15 mouse cellular contexts compared by ENCODE assay signal in genomic region chr17:52084455-52084854, GRCm38 (mm10).
A peak's percentile ranks its signal among the peaks of the same experiment; 100 is the strongest.
DNase-seq lines count a peak whose midpoint lies in the region; ATAC-seq lines count a peak whose summit lies in the region.
"Had no signal": no experiment of that assay in that cellular context is flagged by ENCODE, and none has a peak within 500 bp of the region (broad histone marks: within the 10 kb centered on the region; RNA-seq: fewer than 3 reads in every experiment).

No protein-coding gene starts in this region.

- DNase-seq in kidney, adult 18-20 months = no peak
- no peak for DNase-seq in lung, postnatal 4 days
- DNase-seq in left cerebral cortex, postnatal 4 days = no peak
- DNase-seq: adrenal gland, adult 8-10 months; adrenal gland, postnatal 36 days; cerebellum, adult 2 months; cerebellum, postnatal 10 days; gastrocnemius, postnatal 36 days; heart, postnatal 36 days had no signal

- H3K36me3 ChIP-seq in kidney, embryonic 15.5 days = no peaks in the 10 kb centered on the region
- no peaks in the 10 kb centered on the region for H3K36me3 ChIP-seq in lung, embryonic 15.5 days
- no peaks in the 10 kb centered on the region for H3K36me3 ChIP-seq in intestine, embryonic 16.5 days (ENCODE audit: control insufficient read depth, insufficient read depth, low read length)
- H3K36me3 ChIP-seq: embryonic facial prominence, embryonic 12.5 days; forebrain, embryonic 15.5 days; heart, embryonic 13.5 days had no signal

- no peak overlapping the region; the same call in 1 of the 2 replicates for H3K4me2 ChIP-seq in kidney, embryonic 15.5 days
- H3K4me2 ChIP-seq in lung, embryonic 15.5 days = peak overlapping the region; percentile 16; the same call in 1 of the 2 replicates
- no peak overlapping the region for H3K4me2 ChIP-seq in intestine, embryonic 16.5 days (ENCODE audit: low read depth, low read length)
- H3K4me2 ChIP-seq: embryonic facial prominence, embryonic 12.5 days; forebrain, embryonic 15.5 days; heart, embryonic 13.5 days had no signal

- peak; percentile 61; the same call in 1 of the 2 replicates for ATAC-seq in kidney, embryonic 15.5 days (replicated peaks; ENCODE audit: low FRiP score)
- ATAC-seq in lung, embryonic 15.5 days (ENCODE audit: borderline replicate concordance, extremely low read depth, low FRiP score, low TSS enrichment) = 0 out of 2 replicates have a peak, but pooled peaks have one; percentile 39
- peak; percentile 65; the same call in 1 of the 2 replicates for ATAC-seq in intestine, embryonic 16.5 days
- ATAC-seq: forebrain, embryonic 15.5 days had no signal

- 4% methylated on average over 2 of the region's 2 CpGs for WGBS in kidney, embryonic 15.5 days
- 24% methylated on average over 2 of the region's 2 CpGs for WGBS in lung, embryonic 15.5 days
- 24% methylated on average over 2 of the region's 2 CpGs for WGBS in intestine, embryonic 16.5 days

- H3K4me1 ChIP-seq in kidney, embryonic 15.5 days = 0 out of 2 replicates have a peak, but pooled peaks cover 8% of the 10 kb centered on the region
- H3K4me1 ChIP-seq in lung, embryonic 15.5 days = no peaks in the 10 kb centered on the region
- H3K4me1 ChIP-seq in intestine, embryonic 16.5 days (ENCODE audit: control insufficient read depth, insufficient read depth, low read length) = no peaks in the 10 kb centered on the region
- H3K4me1 ChIP-seq: embryonic facial prominence, embryonic 12.5 days; forebrain, embryonic 15.5 days; heart, embryonic 13.5 days had no signal

- no peak overlapping the region for H3K4me3 ChIP-seq in kidney, embryonic 15.5 days (replicated peaks)
- no peak overlapping the region for H3K4me3 ChIP-seq in lung, embryonic 15.5 days
- no peak overlapping the region for H3K4me3 ChIP-seq in intestine, embryonic 16.5 days (ENCODE audit: low read length)
- H3K4me3 ChIP-seq: embryonic facial prominence, embryonic 12.5 days; forebrain, embryonic 15.5 days; heart, embryonic 13.5 days had no signal

- intact Hi-C loops in left cerebral cortex, postnatal 4 days (cut with DNase I) = no loop called here

- H3K27me3 ChIP-seq in kidney, embryonic 15.5 days = no peaks in the 10 kb centered on the region
- H3K27me3 ChIP-seq in lung, embryonic 15.5 days = no peaks in the 10 kb centered on the region
- no peaks in the 10 kb centered on the region for H3K27me3 ChIP-seq in intestine, embryonic 16.5 days (replicated peaks; ENCODE audit: control insufficient read depth, insufficient read depth, low read length)
- H3K27me3 ChIP-seq: embryonic facial prominence, embryonic 12.5 days; forebrain, embryonic 15.5 days; heart, embryonic 13.5 days had no signal

- H3K9ac ChIP-seq in kidney, embryonic 15.5 days = no peak overlapping the region
- H3K9ac ChIP-seq in lung, embryonic 15.5 days = no peak overlapping the region
- H3K9ac ChIP-seq in intestine, embryonic 16.5 days (ENCODE audit: low read depth, low read length) = no peak overlapping the region
- H3K9ac ChIP-seq: embryonic facial prominence, embryonic 12.5 days; forebrain, embryonic 15.5 days; heart, embryonic 13.5 days had no signal

- H3K9me3 ChIP-seq in kidney, embryonic 15.5 days (replicated peaks) = no peaks in the 10 kb centered on the region
- no peaks in the 10 kb centered on the region for H3K9me3 ChIP-seq in lung, embryonic 15.5 days
- H3K9me3 ChIP-seq in intestine, embryonic 16.5 days (ENCODE audit: control insufficient read depth, low read length) = no peaks in the 10 kb centered on the region
- H3K9me3 ChIP-seq: embryonic facial prominence, embryonic 12.5 days; forebrain, embryonic 15.5 days; heart, embryonic 13.5 days had no signal

- H3K27ac ChIP-seq in kidney, embryonic 15.5 days = no peak overlapping the region
- H3K27ac ChIP-seq in lung, embryonic 15.5 days = no peak overlapping the region
- H3K27ac ChIP-seq in intestine, embryonic 16.5 days (ENCODE audit: low read length) = no peak overlapping the region
- H3K27ac ChIP-seq: embryonic facial prominence, embryonic 12.5 days; forebrain, embryonic 15.5 days; heart, embryonic 13.5 days had no signal
